Mouse (Mus musculus): ENCODE measurements at regions not wholly inside any gene's neighbourhood (a gene's known extent, or its start where the extent isn't known, plus 50 kb on each side); places are given as distances from the start of the nearest gene placed in this dataset.

GRCm38 (mm10) chr6:14632837-14633236 is 122.2 kb downstream of the Ppp1r3a start:
- H3K27ac ChIP-seq = no peak overlapping the region
- H3K4me3 ChIP-seq = no peak overlapping the region
- DNase-seq (ENCODE audit: low spot score in 2 of 2) = no peak
- no peak for TF ChIP-seq CTCF (conservative IDR thresholded peaks at IDR 0.05)

- H3K27ac ChIP-seq = no peak overlapping the region
- no peak overlapping the region for H3K4me3 ChIP-seq
- TF ChIP-seq CTCF (conservative IDR thresholded peaks at IDR 0.05) = no peak
- DNase-seq (ENCODE audit: low spot score in 2 of 2) = no peak
These were observed 123.2 kb downstream of the Ppp1r3a start for GRCm38 (mm10) chr6:14631719-14632445.

- DNase-seq (ENCODE audit: low spot score in 2 of 2) = no peak
- no peak overlapping the region for H3K4me3 ChIP-seq
- no peak for TF ChIP-seq CTCF (conservative IDR thresholded peaks at IDR 0.05)
- H3K27ac ChIP-seq = no peak overlapping the region
These were observed 138.4 kb downstream of the Ppp1r3a start for GRCm38 (mm10) chr6:14616629-14617028.

DNA sequence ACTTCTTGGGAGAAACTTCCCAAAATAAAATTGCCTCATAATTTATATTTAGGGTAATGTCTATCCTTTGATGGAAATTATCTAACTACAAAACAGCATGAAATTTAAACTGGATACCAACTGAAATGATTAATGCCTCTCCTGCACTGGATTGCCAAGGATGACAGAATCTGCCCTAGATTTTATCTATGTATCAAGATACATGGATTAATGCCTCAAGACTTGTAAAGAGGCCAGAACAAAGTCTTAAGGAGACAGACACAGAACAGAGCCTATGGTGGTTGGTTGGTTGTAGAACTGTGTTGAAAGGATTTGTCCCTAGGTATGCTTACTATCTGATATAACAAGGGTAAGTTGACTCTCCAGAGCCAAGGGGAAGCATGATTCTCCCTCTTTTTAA is 147.0 kb downstream of the Ppp1r3a start:
- Histone ChIP-seq H3K27ac (no peak overlapping the region), H3K4me3 (no peak overlapping the region)
- DNase-seq (ENCODE audit: low spot score in 2 of 2) = no peak
- no peak for TF ChIP-seq CTCF (conservative IDR thresholded peaks at IDR 0.05)

GRCm38 (mm10) chr6:14600543-14601249 is 154.4 kb downstream of the Ppp1r3a start:
- Histone ChIP-seq H3K27ac (no peak overlapping the region), H3K4me3 (no peak overlapping the region)
- TF ChIP-seq CTCF (conservative IDR thresholded peaks at IDR 0.05) = no peak
- DNase-seq (ENCODE audit: low spot score in 2 of 2) = no peak

DNA sequence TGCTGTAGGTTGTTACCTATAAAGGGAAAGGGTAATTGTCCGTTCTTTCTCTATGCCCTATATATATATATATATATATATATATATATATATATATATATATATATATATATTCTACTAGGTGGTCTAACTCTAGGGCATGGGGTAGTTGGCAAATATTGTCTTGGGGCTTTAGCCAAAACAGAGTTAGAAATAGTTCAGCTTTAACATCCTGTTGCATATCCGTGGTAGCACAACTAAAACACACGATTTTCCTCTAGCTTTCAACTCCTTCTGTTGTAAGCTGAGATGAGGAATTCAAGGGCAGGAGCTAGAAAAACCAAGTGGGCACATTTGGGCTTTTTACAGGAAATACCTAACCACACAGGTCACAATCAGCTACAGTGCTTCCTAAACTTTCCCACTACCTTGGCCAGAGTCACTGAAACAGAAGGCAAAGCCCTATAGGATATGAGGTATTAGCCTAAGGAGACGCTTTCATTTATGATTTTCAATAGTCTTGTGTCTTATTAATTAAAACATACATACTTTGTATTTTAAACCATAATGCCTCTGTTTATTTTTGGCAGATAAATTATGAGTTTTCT is 158.1 kb downstream of the Ppp1r3a start:
- no peak overlapping the region for H3K4me3 ChIP-seq
- DNase-seq (ENCODE audit: low spot score in 2 of 2) = no peak
- TF ChIP-seq CTCF (conservative IDR thresholded peaks at IDR 0.05) = no peak
- H3K27ac ChIP-seq = no peak overlapping the region

- no peak overlapping the region for H3K4me3 ChIP-seq
- peak; percentile 10 to 14 for DNase-seq (ENCODE audit: low spot score in 2 of 2)
- no peak overlapping the region for H3K27ac ChIP-seq
- TF ChIP-seq CTCF (conservative IDR thresholded peaks at IDR 0.05) = peak; percentile 90
These were observed 169.2 kb downstream of the Ppp1r3a start for GRCm38 (mm10) chr6:14585827-14586226.

GRCm38 (mm10) chr6:14583829-14584228 is 171.2 kb downstream of the Ppp1r3a start:
- DNase-seq (ENCODE audit: low spot score in 2 of 2) = no peak
- H3K4me3 ChIP-seq = no peak overlapping the region
- no peak overlapping the region for H3K27ac ChIP-seq
- no peak for TF ChIP-seq CTCF (conservative IDR thresholded peaks at IDR 0.05)

- no peak for TF ChIP-seq CTCF (conservative IDR thresholded peaks at IDR 0.05)
- no peak overlapping the region for H3K4me3 ChIP-seq
- no peak for DNase-seq (ENCODE audit: low spot score in 2 of 2)
- H3K27ac ChIP-seq = no peak overlapping the region
These were observed 180.5 kb downstream of the Ppp1r3a start for GRCm38 (mm10) chr6:14574607-14575006.

- Histone ChIP-seq H3K4me3 (no peak overlapping the region), H3K27ac (no peak overlapping the region)
- TF ChIP-seq CTCF (conservative IDR thresholded peaks at IDR 0.05) = no peak
- DNase-seq (ENCODE audit: low spot score in 2 of 2) = no peak
These were observed 182.1 kb downstream of the Ppp1r3a start for GRCm38 (mm10) chr6:14573001-14573400.

GRCm38 (mm10) chr6:14540333-14540732 is 214.7 kb downstream of the Ppp1r3a start:
- H3K4me3 ChIP-seq = no peak overlapping the region
- no peak for DNase-seq (ENCODE audit: low spot score in 2 of 2)
- TF ChIP-seq CTCF (conservative IDR thresholded peaks at IDR 0.05) = no peak
- H3K27ac ChIP-seq = no peak overlapping the region

DNA sequence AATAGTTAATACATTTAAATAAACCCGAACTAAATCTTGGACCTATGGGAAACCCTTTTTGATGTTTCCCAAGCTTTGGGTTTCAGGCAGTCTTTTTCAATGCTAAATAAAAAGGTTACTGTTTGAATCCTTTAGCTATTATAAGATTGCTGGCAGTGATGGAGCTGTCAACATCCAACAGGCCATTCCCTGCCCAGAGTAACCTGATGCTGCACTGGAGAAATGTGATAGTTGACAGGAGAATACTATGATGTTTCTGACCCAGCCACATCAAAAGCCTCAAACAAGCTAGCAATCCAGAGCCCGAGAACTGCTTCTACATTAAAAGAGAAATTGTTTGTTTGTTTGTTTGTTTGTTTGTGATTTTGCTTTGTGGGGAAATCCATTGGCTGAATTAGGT is 226.0 kb downstream of the Ppp1r3a start:
- TF ChIP-seq CTCF (conservative IDR thresholded peaks at IDR 0.05) = no peak
- no peak overlapping the region for H3K4me3 ChIP-seq
- H3K27ac ChIP-seq = no peak overlapping the region
- no peak for DNase-seq (ENCODE audit: low spot score in 2 of 2)

GRCm38 (mm10) chr6:14528564-14528963 is 226.5 kb downstream of the Ppp1r3a start:
- H3K27ac ChIP-seq = no peak overlapping the region
- peak in 1 of 2 experiments; percentile 12 for DNase-seq (ENCODE audit: low spot score in 2 of 2)
- no peak overlapping the region for H3K4me3 ChIP-seq
- no peak for TF ChIP-seq CTCF (conservative IDR thresholded peaks at IDR 0.05)

Measured in layer of hippocampus, adult 2 months (tissue).